Mouse (Mus musculus) MEL (cell line): ENCODE results near the gene Cacna1b. TPM values are rescaled to one million over a fixed set of nuclear protein-coding genes. Genes with fewer than 3 reads are reported as not detected.

ENCODE experiments used
- DNase-seq: peaks from one replicate; pipeline ENCODE4 v3.0.0; 2011; ENCODE audit warnings: low read depth, low spot score
- H3K27ac ChIP-seq: 2 replicates; pipeline ENCODE4 v1.5.1; 2012; ENCODE audit warnings: low read depth, mild to moderate bottlenecking, control low read depth, low read length, moderate library complexity; ENCODE audit not compliant: control insufficient read depth
- H3K27me3 ChIP-seq, 2 experiments: fragments of 150-350 bp in 1 of 2; sonication (generic) in 1 of 2; 2 replicates each; pipeline ENCODE4 v1.6.1; 2012; ENCODE audit warnings: low read length in 2 of 2, mild to moderate bottlenecking in 2 of 2, improper control_type of control experiment in 1 of 2, moderate library complexity in 1 of 2; ENCODE audit not compliant: insufficient read depth in 2 of 2, control insufficient read depth in 1 of 2
- H3K36me3 ChIP-seq, 2 experiments: 2 replicates each; pipeline ENCODE4 v1.6.1; 2012 to 2014; ENCODE audit warnings: low read length in 2 of 2, improper control_type of control experiment in 1 of 2, inconsistent platforms in 1 of 2, mild to moderate bottlenecking in 1 of 2; ENCODE audit not compliant: insufficient read depth in 2 of 2, control insufficient read depth in 1 of 2
- H3K4me1 ChIP-seq, 2 experiments: fragments of 150-350 bp in 1 of 2; sonication (generic) in 1 of 2; 2 replicates each; pipeline ENCODE4 v1.6.1; 2012; ENCODE audit warnings: low read length in 2 of 2, improper control_type of control experiment in 1 of 2, mild to moderate bottlenecking in 1 of 2; ENCODE audit not compliant: insufficient read depth in 2 of 2, control insufficient read depth in 1 of 2
- H3K4me3 ChIP-seq, 2 experiments: fragments of 150-350 bp in 1 of 2; sonication (generic) in 1 of 2; 2 replicates each; pipeline ENCODE4 v1.5.1; 2012; ENCODE audit warnings: low read depth in 2 of 2, low read length in 2 of 2, mild to moderate bottlenecking in 2 of 2, moderate library complexity in 2 of 2, control low read depth in 1 of 2, improper control_type of control experiment in 1 of 2; ENCODE audit not compliant: control insufficient read depth in 1 of 2, insufficient read depth in 1 of 2
- H3K79me2 ChIP-seq: 2 replicates; pipeline ENCODE4 v1.6.1; 2012; ENCODE audit warnings: mild to moderate bottlenecking, low read length, moderate library complexity; ENCODE audit not compliant: control insufficient read depth, poor library complexity, insufficient read depth
- H3K9ac ChIP-seq: 2 replicates; pipeline ENCODE4 v1.6.1; 2012; ENCODE audit warnings: low read depth, mild to moderate bottlenecking, control low read depth, low read length, moderate library complexity; ENCODE audit not compliant: control insufficient read depth, poor library complexity, severe bottlenecking
- H3K9me3 ChIP-seq: fragments of 150-350 bp; sonication (generic); replicated peaks from 2 replicates; pipeline ENCODE4 v1.6.1; 2012; ENCODE audit warnings: mild to moderate bottlenecking, low read length, improper control_type of control experiment, moderate library complexity; ENCODE audit not compliant: insufficient read depth
- BHLHE40 ChIP-seq: IDR thresholded peaks from 2 replicates; pipeline ENCODE4 v1.6.1; 2012; ENCODE audit warnings: low read depth, mild to moderate bottlenecking, inconsistent platforms, low read length, improper control_type of control experiment, borderline replicate concordance
- CHD1 ChIP-seq: IDR thresholded peaks from 2 replicates; pipeline ENCODE4 v1.6.1; 2012; ENCODE audit warnings: low read depth, mild to moderate bottlenecking, inconsistent platforms, low read length, improper control_type of control experiment
- CHD2 ChIP-seq: IDR thresholded peaks from 2 replicates; pipeline ENCODE4 v1.6.1; 2011; ENCODE audit warnings: low read length, improper control_type of control experiment
- E2F4 ChIP-seq: IDR thresholded peaks from 2 replicates; pipeline ENCODE4 v1.6.1; 2011; ENCODE audit warnings: low read depth, low read length, improper control_type of control experiment, borderline replicate concordance
- ELF1 ChIP-seq: IDR thresholded peaks from 2 replicates; pipeline ENCODE4 v1.6.1; 2014; ENCODE audit warnings: low read depth, mild to moderate bottlenecking, inconsistent platforms, low read length, improper control_type of control experiment, moderate library complexity
- GABPA ChIP-seq: IDR thresholded peaks from 2 replicates; pipeline ENCODE4 v1.6.1; 2012; ENCODE audit warnings: low read depth, mild to moderate bottlenecking, inconsistent platforms, low read length, improper control_type of control experiment, moderate library complexity
- GATA1 ChIP-seq: IDR thresholded peaks from 2 replicates; pipeline ENCODE4 v1.6.1; 2011; ENCODE audit warnings: low read depth, low read length, improper control_type of control experiment
- HCFC1 ChIP-seq: IDR thresholded peaks from 2 replicates; pipeline ENCODE4 v1.6.1; 2012; ENCODE audit warnings: low read depth, mild to moderate bottlenecking, inconsistent platforms, low read length, improper control_type of control experiment, moderate library complexity
- KAT2A ChIP-seq: conservative IDR thresholded peaks from 2 replicates; pipeline ENCODE4 v1.6.1; 2012; ENCODE audit warnings: low read depth, low read length, improper control_type of control experiment, inconsistent platforms
- MAFK ChIP-seq: IDR thresholded peaks from 2 replicates; pipeline ENCODE4 v1.6.1; 2011; ENCODE audit warnings: low read depth, mild to moderate bottlenecking, low read length, improper control_type of control experiment, borderline replicate concordance
- MAZ ChIP-seq: IDR thresholded peaks from 2 replicates; pipeline ENCODE4 v1.6.1; 2012; ENCODE audit warnings: low read depth, mild to moderate bottlenecking, inconsistent platforms, low read length, improper control_type of control experiment
- MEF2A ChIP-seq: IDR thresholded peaks from 2 replicates; pipeline ENCODE4 v1.6.1; 2014; ENCODE audit warnings: low read depth, mild to moderate bottlenecking, inconsistent platforms, low read length, improper control_type of control experiment; ENCODE audit not compliant: poor library complexity, insufficient replicate concordance, severe bottlenecking; ENCODE audit errors: extremely low read depth
- MXI1 ChIP-seq: IDR thresholded peaks from 2 replicates; pipeline ENCODE4 v1.6.1; 2011; ENCODE audit warnings: mild to moderate bottlenecking, low read depth, low read length, improper control_type of control experiment
- MYB ChIP-seq: IDR thresholded peaks from 2 replicates; pipeline ENCODE4 v1.6.1; 2011; ENCODE audit warnings: mild to moderate bottlenecking, low read depth, low read length, improper control_type of control experiment
- NELFE ChIP-seq: IDR thresholded peaks from 2 replicates; pipeline ENCODE4 v1.6.1; 2011; ENCODE audit warnings: low read depth, low read length, improper control_type of control experiment
- NRF1 ChIP-seq: IDR thresholded peaks from 2 replicates; pipeline ENCODE4 v1.6.1; 2014; ENCODE audit warnings: low read depth, mild to moderate bottlenecking, inconsistent platforms, low read length, improper control_type of control experiment, moderate library complexity; ENCODE audit not compliant: poor library complexity, insufficient read depth, severe bottlenecking
- POLR2AphosphoS2 ChIP-seq: IDR thresholded peaks from 2 replicates; pipeline ENCODE4 v1.6.1; 2011; ENCODE audit warnings: low read length, improper control_type of control experiment
- RAD21 ChIP-seq: IDR thresholded peaks from 2 replicates; pipeline ENCODE4 v1.6.1; 2011; ENCODE audit warnings: mild to moderate bottlenecking, low read depth, low read length, improper control_type of control experiment
- SMC3 ChIP-seq: IDR thresholded peaks from 2 replicates; pipeline ENCODE4 v1.6.1; 2011; ENCODE audit warnings: low read depth, low read length, improper control_type of control experiment
- TCF12 ChIP-seq: IDR thresholded peaks from 2 replicates; pipeline ENCODE4 v1.6.1; 2014; ENCODE audit warnings: low read depth, mild to moderate bottlenecking, inconsistent platforms, low read length, improper control_type of control experiment, moderate library complexity
- UBTF ChIP-seq: IDR thresholded peaks from 2 replicates; pipeline ENCODE4 v1.6.1; 2012; ENCODE audit warnings: low read depth, mild to moderate bottlenecking, inconsistent platforms, low read length, improper control_type of control experiment, moderate library complexity, borderline replicate concordance; ENCODE audit not compliant: insufficient read depth
- USF1 ChIP-seq: IDR thresholded peaks from 2 replicates; pipeline ENCODE4 v1.6.1; 2014; ENCODE audit warnings: low read depth, mild to moderate bottlenecking, inconsistent platforms, low read length, improper control_type of control experiment, moderate library complexity
- USF2 ChIP-seq, 2 experiments: IDR thresholded peaks; 2 replicates each; pipeline ENCODE4 v1.6.1; 2011 to 2012; ENCODE audit warnings: improper control_type of control experiment in 2 of 2, low read length in 2 of 2, borderline replicate concordance in 1 of 2, inconsistent platforms in 1 of 2, low read depth in 1 of 2, mild to moderate bottlenecking in 1 of 2; ENCODE audit not compliant: insufficient read depth in 1 of 2
- ZC3H11A ChIP-seq: IDR thresholded peaks from 2 replicates; pipeline ENCODE4 v1.6.1; 2012; ENCODE audit warnings: low read depth, mild to moderate bottlenecking, inconsistent platforms, low read length, improper control_type of control experiment
- ZKSCAN1 ChIP-seq: IDR thresholded peaks from 2 replicates; pipeline ENCODE4 v1.6.1; 2012; ENCODE audit warnings: low read depth, mild to moderate bottlenecking, inconsistent platforms, low read length, improper control_type of control experiment, moderate library complexity
- ZNF384 ChIP-seq: IDR thresholded peaks from 2 replicates; pipeline ENCODE4 v1.6.1; 2012; ENCODE audit warnings: low read depth, mild to moderate bottlenecking, inconsistent platforms, low read length, improper control_type of control experiment
- polyA plus RNA-seq, 2 experiments: library from polyadenylated mRNA; stranded (reverse) in 1 of 2; unstranded in 1 of 2; fragments of >175 nt in 1 of 2; fragments of >200 nt in 1 of 2; gene quantifications; 2 replicates each; pipeline versions ENCODE4 v1.2.1 to v1.2.4; 2012; ENCODE audit warnings: low replicate concordance in 2 of 2, low read depth in 1 of 2; ENCODE audit not compliant: insufficient read length in 2 of 2, insufficient read depth in 1 of 2, missing spikeins in 1 of 2
- total RNA-seq: library from RNA; depleted of rRNA; stranded (reverse); fragments of 300-350 nt; gene quantifications from 2 replicates; pipeline ENCODE4 v1.2.3, GENCODE M21; 2012

Gene Cacna1b
- total and polyA plus RNA-seq, 3 experiments = not detected

GRCm38 (mm10) chr2:24739701-24740100 lies 23.3 kb downstream of the Cacna1b start:
- H3K4me3 ChIP-seq = no peak overlapping the region
- DNase-seq = no peak
- H3K9ac ChIP-seq = no peak overlapping the region
- H3K9me3 ChIP-seq = no peaks in the 10 kb centered on the region
- no peaks in the 10 kb centered on the region for H3K36me3 ChIP-seq
- H3K4me1 ChIP-seq = no peaks in the 10 kb centered on the region
- no peaks in the 10 kb centered on the region; a peak in 1 of 4 replicates for H3K27me3 ChIP-seq
- TF ChIP-seq BHLHE40 = no peak
- TF ChIP-seq NELFE = no peak
- no peak for TF ChIP-seq MXI1
- TF ChIP-seq KAT2A = no peak
- TF ChIP-seq POLR2AphosphoS2 = no peak
- no peak for TF ChIP-seq USF2 (IDR thresholded peaks at IDR 0.05; ENCODE audit: borderline replicate concordance in 1 of 2, insufficient read depth in 1 of 2, low read depth in 1 of 2, low read length in 2 of 2)
- no peak for TF ChIP-seq HCFC1
- TF ChIP-seq NRF1 = no peak
- TF ChIP-seq USF1 = no peak
- no peak for TF ChIP-seq SMC3
- no peak for TF ChIP-seq MEF2A
- TF ChIP-seq UBTF = no peak
- TF ChIP-seq E2F4 = no peak
- TF ChIP-seq ZNF384 = no peak
- TF ChIP-seq MAFK = no peak
- TF ChIP-seq MYB = no peak
- TF ChIP-seq CHD1 = no peak
- no peak overlapping the region for H3K27ac ChIP-seq
- no peaks in the 10 kb centered on the region for H3K79me2 ChIP-seq

GRCm38 (mm10) chr2:24733157-24733556 lies 29.8 kb downstream of the Cacna1b start:
- no peak for TF ChIP-seq HCFC1
- TF ChIP-seq CHD1 = no peak
- TF ChIP-seq BHLHE40 = no peak
- TF ChIP-seq ZC3H11A = no peak
- no peak for TF ChIP-seq GATA1
- TF ChIP-seq SMC3 = no peak
- no peak for TF ChIP-seq MXI1
- TF ChIP-seq NRF1 = no peak
- no peak for TF ChIP-seq NELFE
- no peak for TF ChIP-seq MAFK
- TF ChIP-seq USF2 (IDR thresholded peaks at IDR 0.05; ENCODE audit: borderline replicate concordance in 1 of 2, insufficient read depth in 1 of 2, low read depth in 1 of 2, low read length in 2 of 2) = no peak
- no peak for TF ChIP-seq TCF12
- TF ChIP-seq ZKSCAN1 = no peak
- TF ChIP-seq ELF1 = no peak
- TF ChIP-seq KAT2A = no peak
- no peak for TF ChIP-seq MAZ
- TF ChIP-seq POLR2AphosphoS2 = no peak
- no peak for TF ChIP-seq GABPA
- TF ChIP-seq CHD2 = no peak
- no peak for TF ChIP-seq RAD21
- H3K27me3 ChIP-seq = no peaks in the 10 kb centered on the region
- no peak overlapping the region for H3K27ac ChIP-seq
- no peaks in the 10 kb centered on the region for H3K4me1 ChIP-seq
- H3K79me2 ChIP-seq = no peaks in the 10 kb centered on the region
- no peak overlapping the region for H3K9ac ChIP-seq
- no peaks in the 10 kb centered on the region for H3K36me3 ChIP-seq
- H3K9me3 ChIP-seq = no peaks in the 10 kb centered on the region
- H3K4me3 ChIP-seq = no peak overlapping the region
- DNase-seq = no peak
